Mouse (Mus musculus): ENCODE measurements at regions not wholly inside any gene's neighbourhood (a gene's known extent, or its start where the extent isn't known, plus 50 kb on each side); places are given as distances from the start of the nearest gene placed in this dataset.

GRCm38 (mm10) chr12:99039497-99040322 lies 119.3 kb downstream of the Ttc8 start:
- DNase-seq (ENCODE audit: low read depth) = no peak

- DNase-seq (ENCODE audit: low read depth) = no peak
Measured at GRCm38 (mm10) chr12:99041606-99042005, 121.2 kb downstream of the Ttc8 start.

GRCm38 (mm10) chr12:99042918-99043862 lies 122.8 kb downstream of the Ttc8 start:
- no peak for DNase-seq (ENCODE audit: low read depth)

GRCm38 (mm10) chr12:99044477-99044876 lies 124.1 kb downstream of the Ttc8 start:
- no peak for DNase-seq (ENCODE audit: low read depth)

- DNase-seq (ENCODE audit: low read depth) = no peak
Measured at GRCm38 (mm10) chr12:99050426-99050825, 130.1 kb downstream of the Ttc8 start.

GRCm38 (mm10) chr12:99052599-99052998 lies 132.2 kb downstream of the Ttc8 start:
- no peak for DNase-seq (ENCODE audit: low read depth)

- DNase-seq (ENCODE audit: low read depth) = no peak
Measured at GRCm38 (mm10) chr12:99057521-99057920, 137.1 kb downstream of the Ttc8 start.

GRCm38 (mm10) chr12:99058916-99059315 lies 138.5 kb downstream of the Ttc8 start:
- DNase-seq (ENCODE audit: low read depth) = no peak

- no peak for DNase-seq (ENCODE audit: low read depth)
Measured at GRCm38 (mm10) chr12:99059491-99059890, 139.1 kb downstream of the Ttc8 start.

GRCm38 (mm10) chr12:99060702-99061101 lies 140.3 kb downstream of the Ttc8 start:
- DNase-seq (ENCODE audit: low read depth) = no peak

- no peak for DNase-seq (ENCODE audit: low read depth)
Measured at GRCm38 (mm10) chr12:99063441-99063840, 143.1 kb downstream of the Ttc8 start.

- no peak for DNase-seq (ENCODE audit: low read depth)
Measured at GRCm38 (mm10) chr12:99063885-99064284, 143.5 kb downstream of the Ttc8 start.

GRCm38 (mm10) chr12:99067962-99068361 lies 147.6 kb downstream of the Ttc8 start:
- peak; percentile 3 for DNase-seq (ENCODE audit: low read depth)

- DNase-seq (ENCODE audit: low read depth) = no peak
Measured at GRCm38 (mm10) chr12:99073766-99074165, 153.4 kb downstream of the Ttc8 start.

GRCm38 (mm10) chr12:99077366-99077765 lies 157.0 kb downstream of the Ttc8 start:
- DNase-seq (ENCODE audit: low read depth) = no peak

GRCm38 (mm10) chr12:99079873-99080272 lies 159.5 kb downstream of the Ttc8 start:
- DNase-seq (ENCODE audit: low read depth) = no peak

GRCm38 (mm10) chr12:99083616-99084015 lies 163.2 kb downstream of the Ttc8 start:
- no peak for DNase-seq (ENCODE audit: low read depth)

- peak; percentile 44 for DNase-seq (ENCODE audit: low read depth)
Measured at GRCm38 (mm10) chr12:99084144-99084543, 163.8 kb downstream of the Ttc8 start.

GRCm38 (mm10) chr12:99087286-99087685 lies 166.9 kb downstream of the Ttc8 start:
- DNase-seq (ENCODE audit: low read depth) = no peak

GRCm38 (mm10) chr12:99091770-99092169 lies 171.4 kb downstream of the Ttc8 start:
- DNase-seq (ENCODE audit: low read depth) = no peak

- DNase-seq (ENCODE audit: low read depth) = no peak
Measured at GRCm38 (mm10) chr12:99093151-99093550, 172.8 kb downstream of the Ttc8 start.

GRCm38 (mm10) chr12:99093989-99094388 lies 173.6 kb downstream of the Ttc8 start:
- DNase-seq (ENCODE audit: low read depth) = no peak

All from c-Kit-positive CD71-positive TER-119-negative erythroid progenitor cells, embryonic 14.5 days (primary cell).